Mouse (Mus musculus) midbrain, embryonic 16.5 days (tissue): Measurements from ENCODE around the gene Ptpn7. TPM values are rescaled to one million over a fixed set of nuclear protein-coding genes. Genes with fewer than 3 reads are reported as not detected.
A peak's percentile ranks its signal among the peaks of the same experiment; 100 is the strongest.

Experiments
- ATAC-seq: fragments of 200-750 bp; cut with Nextera tagmentation; 2 replicates; pipeline ENCODE4 v1.8.0; 2017; ENCODE audit warnings: moderate TSS enrichment
- H3K27ac ChIP-seq: fragments of 300-500 bp; sonication (generic); 2 replicates; pipeline ENCODE4 v1.5.1; 2014; ENCODE audit warnings: mild to moderate bottlenecking, low read length, mixed read lengths
- H3K27me3 ChIP-seq: fragments of 300-500 bp; sonication (generic); 2 replicates; pipeline ENCODE4 v1.6.1; 2014; ENCODE audit warnings: low read depth, low read length, mixed read lengths; ENCODE audit not compliant: control insufficient read depth, insufficient read depth
- H3K36me3 ChIP-seq: fragments of 300-500 bp; sonication (generic); 2 replicates; pipeline ENCODE4 v1.6.1; 2014; ENCODE audit warnings: mild to moderate bottlenecking, low read length, moderate library complexity, mixed read lengths; ENCODE audit not compliant: control insufficient read depth, insufficient read depth
- H3K4me1 ChIP-seq: fragments of 300-500 bp; sonication (generic); 2 replicates; pipeline ENCODE4 v1.6.1; 2014; ENCODE audit warnings: mild to moderate bottlenecking, low read length, mixed read lengths; ENCODE audit not compliant: control insufficient read depth, insufficient read depth
- H3K4me2 ChIP-seq: fragments of 300-500 bp; sonication (generic); 2 replicates; pipeline ENCODE4 v1.6.1; 2014; ENCODE audit warnings: mild to moderate bottlenecking, low read length, mixed read lengths
- H3K4me3 ChIP-seq: fragments of 300-500 bp; sonication (generic); 2 replicates; pipeline ENCODE4 v1.5.1; 2014; ENCODE audit warnings: low read depth, mild to moderate bottlenecking, low read length, moderate library complexity, mixed read lengths
- H3K9ac ChIP-seq: fragments of 300-500 bp; sonication (generic); 2 replicates; pipeline ENCODE4 v1.6.1; 2014; ENCODE audit warnings: low read depth, low read length, mixed read lengths
- H3K9me3 ChIP-seq: fragments of 300-500 bp; sonication (generic); replicated peaks from 2 replicates; pipeline ENCODE4 v1.6.1; 2014; ENCODE audit warnings: mild to moderate bottlenecking, low read length, mixed read lengths; ENCODE audit not compliant: control insufficient read depth, poor library complexity, severe bottlenecking
- WGBS: fragments of 180-500 bp; shearing (Covaris S2); extraction: QIAGEN DNeasy Blood & Tissue Kit; methylation state at CpG from one replicate; pipeline ENCODE4 v1.1.7; 2014; 5-methylcytosine and 5-hydroxymethylcytosine counted together
- polyA plus RNA-seq: library from polyadenylated mRNA; unstranded; fragments of >200 nt; fragmentation: Nextera tagmentation; extraction: Ambion mirVana; gene quantifications from 2 replicates; pipeline ENCODE4 v1.2.1, GENCODE M21; 2015

The Ptpn7 gene
- polyA plus RNA-seq, 1 experiment from 2014 or later, result 0.11 TPM

DNA sequence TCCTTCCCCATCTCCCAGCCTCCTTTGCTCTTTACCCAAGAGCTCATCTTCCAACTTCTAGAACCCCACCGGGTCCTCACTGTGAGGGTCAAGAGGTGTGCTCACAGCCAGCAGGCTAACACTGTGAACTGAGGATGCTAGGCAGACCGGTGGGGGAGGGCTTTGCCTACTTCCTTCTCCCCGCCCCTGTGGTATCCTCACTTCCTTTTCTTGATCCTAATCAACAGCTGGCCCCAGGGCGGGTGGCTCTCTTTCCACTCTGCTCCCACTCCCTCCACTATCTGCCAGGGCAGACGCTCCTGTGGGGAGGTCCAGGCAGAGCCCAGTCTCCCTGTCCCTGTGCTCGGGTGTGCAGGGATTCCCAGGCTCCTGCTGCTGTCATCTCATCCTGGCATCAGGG lies 1.5 kb upstream of the Ptpn7 start:
- no peak for ATAC-seq
- H3K27ac ChIP-seq, result no peak overlapping the region
- H3K4me1 ChIP-seq, result no peaks in the 10 kb centered on the region; the same call in 1 of the 2 replicates
- no peaks in the 10 kb centered on the region for H3K27me3 ChIP-seq
- WGBS, result 47% methylated on average over 6 of the region's 6 CpGs
- no peak overlapping the region for H3K4me2 ChIP-seq
- no peaks in the 10 kb centered on the region for H3K36me3 ChIP-seq
- H3K9me3 ChIP-seq, result no peaks in the 10 kb centered on the region
- H3K9ac ChIP-seq, result no peak overlapping the region
- H3K4me3 ChIP-seq, result no peak overlapping the region

DNA sequence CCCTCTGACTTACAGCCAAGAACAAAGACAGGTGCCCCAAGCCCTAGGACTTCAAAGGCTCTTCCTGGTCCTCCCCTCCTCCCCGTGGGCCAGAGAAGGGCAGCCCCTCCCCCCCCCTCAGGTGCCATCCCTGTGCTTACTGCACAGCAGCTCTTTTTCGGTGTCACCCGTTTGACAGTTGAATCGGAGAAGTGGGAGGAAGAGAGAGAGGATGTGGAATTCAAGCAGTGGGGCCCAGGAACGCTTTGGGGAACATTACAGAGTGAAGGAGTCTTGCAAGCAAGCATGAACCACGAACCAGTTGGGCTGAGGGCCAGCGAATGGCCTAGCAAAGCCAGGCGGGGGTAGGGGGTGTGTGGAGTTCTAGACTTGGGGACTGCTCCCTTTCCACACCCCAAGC lies 940 bp upstream of the Ptpn7 start:
- WGBS, result 67% methylated on average over 8 of the region's 8 CpGs
- no peak overlapping the region for H3K27ac ChIP-seq
- no peaks in the 10 kb centered on the region for H3K27me3 ChIP-seq
- no peaks in the 10 kb centered on the region for H3K36me3 ChIP-seq
- ATAC-seq, result no peak
- no peaks in the 10 kb centered on the region for H3K9me3 ChIP-seq
- H3K4me2 ChIP-seq, result no peak overlapping the region
- H3K4me1 ChIP-seq, result no peaks in the 10 kb centered on the region
- no peak overlapping the region for H3K4me3 ChIP-seq
- no peak overlapping the region for H3K9ac ChIP-seq

GRCm38 (mm10) chr1:135132893-135133369 lies 431 bp downstream of the Ptpn7 start:
- no peaks in the 10 kb centered on the region for H3K9me3 ChIP-seq
- 83% methylated on average over 9 of the region's 9 CpGs for WGBS
- no peak for ATAC-seq

DNA sequence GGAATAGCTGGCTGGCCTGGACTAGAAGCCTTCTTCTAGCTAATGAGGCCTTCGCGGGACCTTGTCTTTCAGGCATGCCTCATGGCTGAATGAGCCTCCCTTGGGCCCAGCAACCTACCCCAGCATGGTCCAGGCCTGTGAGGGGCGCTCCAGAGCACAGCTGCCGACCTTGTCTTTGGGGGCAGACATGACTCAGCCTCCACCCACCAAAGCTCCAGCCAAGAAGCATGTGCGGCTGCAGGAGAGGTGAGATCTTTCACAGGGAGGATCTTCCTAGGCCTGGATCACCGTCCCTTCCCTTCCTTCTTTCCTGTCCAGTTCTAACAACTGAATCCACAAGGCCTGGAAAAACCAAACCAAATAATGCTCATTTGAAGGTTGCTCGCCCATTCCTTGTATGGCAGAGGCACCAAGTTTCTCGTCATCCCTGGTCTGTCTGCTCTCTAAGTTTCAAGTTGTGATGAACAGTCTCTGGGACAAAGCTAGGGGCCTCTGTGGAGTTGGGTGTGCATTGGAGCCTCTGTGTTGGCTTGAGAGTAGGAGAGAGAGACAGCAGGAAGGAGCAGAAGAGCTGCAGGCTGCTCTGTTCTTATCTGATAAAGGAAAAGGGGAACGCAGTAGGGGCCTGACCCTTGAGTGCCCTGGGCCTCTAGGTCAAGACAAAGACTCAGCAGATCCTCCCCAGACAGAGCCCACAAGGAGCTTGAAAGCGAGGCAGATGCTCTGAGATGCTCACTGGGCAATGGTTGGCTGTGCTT lies 1.4 kb downstream of the Ptpn7 start:
- no peaks in the 10 kb centered on the region for H3K36me3 ChIP-seq
- no peaks in the 10 kb centered on the region for H3K27me3 ChIP-seq
- no peak for ATAC-seq
- H3K4me1 ChIP-seq, result no peaks in the 10 kb centered on the region
- WGBS, result 86% methylated on average over 10 of the region's 10 CpGs
- H3K27ac ChIP-seq, result no peak overlapping the region
- H3K4me3 ChIP-seq, result no peak overlapping the region
- H3K9me3 ChIP-seq, result no peaks in the 10 kb centered on the region
- no peak overlapping the region for H3K4me2 ChIP-seq
- H3K9ac ChIP-seq, result no peak overlapping the region

More at GRCm38 (mm10) chr1:135132893-135133369, 431 bp downstream of the Ptpn7 start:
- no peaks in the 10 kb centered on the region for H3K27me3 ChIP-seq
- no peak overlapping the region for H3K27ac ChIP-seq
- no peak overlapping the region for H3K9ac ChIP-seq
- H3K4me2 ChIP-seq, result no peak overlapping the region
- H3K4me3 ChIP-seq, result no peak overlapping the region
- no peaks in the 10 kb centered on the region for H3K4me1 ChIP-seq
- H3K36me3 ChIP-seq, result no peaks in the 10 kb centered on the region

GRCm38 (mm10) chr1:135135111-135135787 lies 2.7 kb downstream of the Ptpn7 start:
- H3K27ac ChIP-seq, result no peak overlapping the region
- H3K4me2 ChIP-seq, result no peak overlapping the region
- no peaks in the 10 kb centered on the region for H3K36me3 ChIP-seq
- no peak for ATAC-seq
- H3K27me3 ChIP-seq, result no peaks in the 10 kb centered on the region
- WGBS, result 95% methylated on average over 8 of the region's 8 CpGs
- H3K4me1 ChIP-seq, result no peaks in the 10 kb centered on the region
- no peaks in the 10 kb centered on the region for H3K9me3 ChIP-seq
- no peak overlapping the region for H3K9ac ChIP-seq
- H3K4me3 ChIP-seq, result no peak overlapping the region

GRCm38 (mm10) chr1:135136500-135136899 lies 4.0 kb downstream of the Ptpn7 start:
- no peaks in the 10 kb centered on the region for H3K36me3 ChIP-seq
- no peak overlapping the region for H3K4me2 ChIP-seq
- H3K27me3 ChIP-seq, result no peaks in the 10 kb centered on the region
- no peaks in the 10 kb centered on the region for H3K4me1 ChIP-seq
- no peak overlapping the region for H3K4me3 ChIP-seq
- H3K27ac ChIP-seq, result no peak overlapping the region
- peak; percentile 50 for ATAC-seq
- WGBS, result 0% methylated on average over 1 of the region's 1 CpGs
- H3K9ac ChIP-seq, result no peak overlapping the region
- H3K9me3 ChIP-seq, result no peaks in the 10 kb centered on the region

DNA sequence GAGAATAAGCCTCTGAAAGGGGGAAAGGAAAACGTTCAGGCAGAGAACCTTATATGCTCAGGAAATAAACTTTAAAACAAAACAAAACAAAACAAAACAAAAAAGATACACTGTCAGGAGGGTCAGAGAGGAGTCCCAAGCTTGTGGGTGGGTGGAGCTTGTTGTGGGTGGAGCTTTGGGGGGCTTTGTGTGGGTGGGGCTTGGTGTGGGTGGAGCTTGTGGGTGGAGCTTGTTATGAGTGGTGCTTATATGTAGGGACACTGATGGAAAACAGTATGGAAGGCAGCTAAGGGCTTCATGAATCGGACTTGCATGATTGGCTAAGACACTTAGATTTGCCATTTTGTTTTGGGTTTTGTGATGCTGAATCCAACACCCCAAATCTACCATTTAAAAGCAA lies 7.4 kb downstream of the Ptpn7 start:
- Histone ChIP-seq H3K9me3 (no peaks in the 10 kb centered on the region), H3K27me3 (no peaks in the 10 kb centered on the region), H3K4me1 (no peaks in the 10 kb centered on the region), H3K36me3 (no peaks in the 10 kb centered on the region), H3K27ac (no peak overlapping the region), H3K4me2 (no peak overlapping the region), H3K9ac (no peak overlapping the region), H3K4me3 (no peak overlapping the region)
- 74% methylated on average over 2 of the region's 2 CpGs for WGBS
- no peak for ATAC-seq

DNA sequence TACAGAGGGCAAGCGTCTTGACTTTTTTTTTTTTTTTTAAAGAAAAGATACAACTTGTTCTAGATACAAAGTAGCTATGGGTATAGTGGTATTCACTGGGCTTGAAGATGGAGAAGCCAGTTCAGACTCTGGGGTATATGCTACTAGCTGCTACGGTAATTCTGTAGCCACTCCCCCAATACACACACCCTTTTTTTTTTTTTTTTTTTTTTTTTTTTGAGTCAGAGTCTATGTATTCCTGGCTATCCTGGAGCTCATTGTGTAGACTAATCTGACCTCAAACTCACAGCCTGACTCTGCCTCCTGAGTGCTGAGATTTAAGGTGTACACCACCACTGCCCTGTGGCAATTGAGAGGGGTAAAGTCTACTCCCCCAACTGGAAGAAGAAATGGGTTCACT lies 10.0 kb downstream of the Ptpn7 start:
- Histone ChIP-seq H3K36me3 (no peaks in the 10 kb centered on the region), H3K9me3 (no peaks in the 10 kb centered on the region), H3K4me3 (no peak overlapping the region), H3K27ac (no peak overlapping the region), H3K27me3 (no peaks in the 10 kb centered on the region), H3K4me2 (no peak overlapping the region), H3K4me1 (peaks cover 5% of the 10 kb centered on the region), H3K9ac (no peak overlapping the region)
- WGBS, result 74% methylated on average over 2 of the region's 2 CpGs
- ATAC-seq, result no peak

DNA sequence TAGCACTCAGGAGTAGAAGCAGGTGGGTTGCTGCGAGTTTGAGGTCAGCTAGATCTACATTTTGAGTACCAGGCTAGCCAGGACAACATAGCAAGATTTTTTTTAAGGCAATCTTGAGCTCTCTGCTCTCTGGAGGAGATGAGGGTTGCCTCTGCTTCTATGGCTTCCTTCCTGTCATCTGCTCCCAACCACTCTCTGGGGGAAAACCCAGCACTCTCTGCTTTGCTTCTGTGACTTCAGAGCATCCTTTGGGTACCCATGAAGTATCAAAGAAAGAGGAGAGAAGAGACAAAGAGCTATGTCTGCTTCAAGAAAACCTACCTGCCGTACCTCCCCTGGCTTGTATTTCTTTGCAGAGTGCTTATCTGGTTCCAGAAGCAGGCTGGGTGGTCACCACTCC lies 11.4 kb downstream of the Ptpn7 start:
- 92% methylated on average over 2 of the region's 2 CpGs for WGBS
- Histone ChIP-seq H3K4me1 (peaks cover 13% of the 10 kb centered on the region), H3K27ac (no peak overlapping the region), H3K36me3 (no peaks in the 10 kb centered on the region), H3K4me3 (no peak overlapping the region), H3K9ac (no peak overlapping the region), H3K4me2 (no peak overlapping the region), H3K9me3 (no peaks in the 10 kb centered on the region), H3K27me3 (no peaks in the 10 kb centered on the region)
- no peak for ATAC-seq
